Mouse (Mus musculus) heart, embryonic 15.5 days (tissue): ENCODE data around the gene Rpl29. TPM values are rescaled to one million over a fixed set of nuclear protein-coding genes. Genes with fewer than 3 reads are reported as not detected.

Source experiments
- ATAC-seq: fragments of 200-750 bp; cut with Nextera tagmentation; replicated peaks from 2 replicates; pipeline ENCODE4 v1.8.0; 2017; ENCODE audit warnings: low read depth, moderate TSS enrichment; ENCODE audit not compliant: insufficient number of reproducible peaks, insufficient read depth, low FRiP score
- H3K27ac ChIP-seq: fragments of 300-500 bp; sonication (generic); 2 replicates; pipeline ENCODE4 v1.5.1; 2015; ENCODE audit warnings: mild to moderate bottlenecking, inconsistent platforms
- H3K27me3 ChIP-seq: fragments of 300-500 bp; sonication (generic); 2 replicates; pipeline ENCODE4 v1.6.1; 2015; ENCODE audit warnings: inconsistent platforms
- H3K36me3 ChIP-seq: fragments of 300-500 bp; sonication (generic); 2 replicates; pipeline ENCODE4 v1.6.1; 2015; ENCODE audit warnings: mild to moderate bottlenecking, inconsistent platforms
- H3K4me1 ChIP-seq: fragments of 300-500 bp; sonication (generic); replicated peaks from 2 replicates; pipeline ENCODE4 v1.6.1; 2015; ENCODE audit warnings: inconsistent platforms
- H3K4me2 ChIP-seq: fragments of 300-500 bp; sonication (generic); 2 replicates; pipeline ENCODE4 v1.6.1; 2015; ENCODE audit warnings: inconsistent platforms, mild to moderate bottlenecking, moderate library complexity
- H3K4me3 ChIP-seq: fragments of 300-500 bp; sonication (generic); 2 replicates; pipeline ENCODE4 v1.5.1; 2015; ENCODE audit warnings: mild to moderate bottlenecking, inconsistent platforms
- H3K9ac ChIP-seq: fragments of 300-500 bp; sonication (generic); 2 replicates; pipeline ENCODE4 v1.6.1; 2015; ENCODE audit warnings: mild to moderate bottlenecking, inconsistent platforms
- H3K9me3 ChIP-seq: fragments of 300-500 bp; sonication (generic); replicated peaks from 2 replicates; pipeline ENCODE4 v1.6.1; 2016; ENCODE audit warnings: inconsistent platforms
- WGBS: fragments of 180-500 bp; shearing (Covaris S2); methylation state at CpG from one replicate; pipeline ENCODE4 v1.1.7; 2015; ENCODE audit warnings: mixed read lengths; 5-methylcytosine and 5-hydroxymethylcytosine counted together
- polyA plus RNA-seq: library from polyadenylated mRNA; unstranded; fragments of >200 nt; fragmentation: Nextera tagmentation; extraction: Ambion mirVana; gene quantifications from 2 replicates; pipeline ENCODE4 v1.2.1, GENCODE M21; 2015

Gene Rpl29
- polyA plus RNA-seq, 1 experiment from 2014 or later, result 532 TPM

GRCm38 (mm10) chr9:106420608-106421007, 8.6 kb upstream of the Rpl29 start:
- H3K27me3 ChIP-seq, result peaks cover 10% of the 10 kb centered on the region
- peaks cover 40% of the 10 kb centered on the region for H3K4me1 ChIP-seq
- H3K27ac ChIP-seq, result no peak overlapping the region
- no peak overlapping the region for H3K9ac ChIP-seq
- no peak overlapping the region for H3K4me3 ChIP-seq
- H3K9me3 ChIP-seq, result no peaks in the 10 kb centered on the region
- no peak for ATAC-seq
- 7% methylated on average over 2 of the region's 2 CpGs for WGBS
- H3K36me3 ChIP-seq, result no peaks in the 10 kb centered on the region
- no peak overlapping the region for H3K4me2 ChIP-seq

DNA sequence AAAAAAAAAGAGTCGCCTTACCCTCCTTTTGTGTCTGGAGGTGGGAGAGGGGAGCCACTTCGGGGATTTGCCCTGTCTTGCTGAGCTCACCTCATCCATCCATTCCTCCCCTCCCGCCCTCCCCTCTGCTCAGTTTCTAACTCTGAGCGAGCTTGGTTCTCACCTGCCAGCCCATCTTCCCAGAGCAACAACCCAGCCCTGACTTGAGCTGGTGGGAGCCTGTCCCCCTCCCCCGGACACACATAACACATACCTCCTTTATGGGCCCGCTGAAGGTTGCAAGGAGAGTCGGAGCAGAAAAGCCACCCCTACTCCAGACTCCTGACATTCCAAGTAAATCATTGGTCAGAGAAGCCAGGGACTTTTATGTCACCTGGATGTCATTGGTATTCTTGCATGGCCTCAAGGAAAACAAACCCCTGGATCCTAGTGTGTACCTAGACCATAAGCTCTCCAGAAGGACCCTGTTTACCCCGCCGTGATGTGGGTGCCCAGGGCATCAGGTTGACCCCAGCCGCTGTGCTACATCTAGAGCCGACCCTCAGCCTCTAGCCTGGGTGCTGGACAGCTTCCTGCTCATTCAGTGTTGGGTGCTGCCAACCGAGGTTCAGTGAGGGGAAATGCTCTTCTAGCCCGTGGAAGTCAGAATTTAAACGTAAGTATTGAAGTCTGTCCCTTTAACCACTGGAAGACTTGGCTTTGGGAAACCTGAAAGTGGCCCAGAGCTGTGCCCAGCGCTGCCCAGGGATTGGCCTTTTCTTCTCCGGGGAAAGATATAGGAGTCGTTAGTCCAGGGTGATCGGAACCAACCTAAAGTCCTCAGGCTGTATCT, 8.0 kb upstream of the Rpl29 start:
- H3K4me1 ChIP-seq, result peaks cover 39% of the 10 kb centered on the region
- WGBS, result 20% methylated on average over 18 of the region's 18 CpGs
- no peak for ATAC-seq
- no peak overlapping the region for H3K9ac ChIP-seq
- H3K27me3 ChIP-seq, result peaks cover 10% of the 10 kb centered on the region
- H3K9me3 ChIP-seq, result no peaks in the 10 kb centered on the region
- H3K36me3 ChIP-seq, result no peaks in the 10 kb centered on the region
- H3K4me2 ChIP-seq, result peak overlapping the region; percentile 35
- no peak overlapping the region for H3K27ac ChIP-seq
- H3K4me3 ChIP-seq, result peak overlapping the region; percentile 4; the same call in 1 of the 2 replicates

DNA sequence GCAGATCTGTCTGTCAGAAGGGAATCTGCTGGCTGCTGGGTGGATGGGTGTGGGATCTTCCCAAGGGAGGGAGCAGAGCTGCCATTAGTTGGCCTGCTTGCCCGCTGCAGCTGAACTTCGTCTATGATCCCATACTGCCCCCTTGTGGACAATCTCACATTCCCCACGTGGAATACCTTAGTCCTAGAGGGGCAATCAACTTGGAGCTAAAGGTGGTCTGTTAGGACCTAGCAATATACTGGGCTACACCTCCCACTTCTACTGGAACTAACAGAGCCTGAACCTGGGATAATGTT, 7.4 kb upstream of the Rpl29 start:
- 0% methylated on average over 3 of the region's 3 CpGs for whole genome bisulfite sequencing
- Histone ChIP-seq H3K4me3 (peak overlapping the region; percentile 4; the same call in 1 of the 2 replicates), H3K27ac (no peak overlapping the region), H3K9me3 (no peaks in the 10 kb centered on the region), H3K36me3 (no peaks in the 10 kb centered on the region), H3K27me3 (peaks cover 10% of the 10 kb centered on the region), H3K9ac (no peak overlapping the region), H3K4me2 (peak overlapping the region; percentile 35), H3K4me1 (peaks cover 35% of the 10 kb centered on the region)
- peak; percentile 53; the same call in 1 of the 2 replicates for ATAC-seq

DNA sequence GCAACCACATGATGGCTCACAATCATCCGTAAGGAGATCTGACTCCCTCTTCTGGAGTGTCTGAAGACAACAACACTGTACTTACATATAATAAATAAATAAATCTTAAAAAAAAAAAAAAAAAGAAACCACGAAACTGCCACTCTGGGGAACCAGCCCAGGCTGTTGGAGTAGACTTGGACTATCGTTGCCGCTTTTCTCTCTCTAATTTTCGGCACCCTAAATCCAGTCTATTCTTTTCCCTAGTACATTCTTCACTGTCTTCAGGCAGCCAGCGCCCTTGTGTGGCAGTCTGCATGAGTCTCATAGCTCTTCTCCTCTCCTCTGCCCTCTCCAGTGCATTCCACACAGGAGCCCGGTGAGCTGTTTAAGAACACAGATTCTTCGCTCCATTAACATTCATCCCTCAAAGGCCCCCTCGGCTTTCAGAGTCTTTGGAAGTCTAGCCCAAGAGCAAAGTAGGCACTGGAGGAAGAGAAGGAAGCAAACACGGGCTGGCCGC, 484 bp upstream of the Rpl29 start:
- WGBS, result 12% methylated on average over 11 of the region's 11 CpGs

GRCm38 (mm10) chr9:106430015-106430264, 686 bp downstream of the Rpl29 start:
- Histone ChIP-seq H3K27me3 (no peaks in the 10 kb centered on the region), H3K4me3 (peak overlapping the region; percentile 86), H3K27ac (peak overlapping the region; percentile 96), H3K9me3 (no peaks in the 10 kb centered on the region), H3K36me3 (peaks cover 30% of the 10 kb centered on the region), H3K4me2 (peak overlapping the region; percentile 76), H3K9ac (peak overlapping the region; percentile 98), H3K4me1 (peaks cover 22% of the 10 kb centered on the region)
- 2% methylated on average over 4 of the region's 4 CpGs for WGBS
- no peak for ATAC-seq

More for the DNA sequence above, 484 bp upstream of the Rpl29 start:
- Histone ChIP-seq H3K27ac (peak overlapping the region; percentile 96), H3K4me2 (peak overlapping the region; percentile 76), H3K4me3 (peak overlapping the region; percentile 86), H3K9ac (peak overlapping the region; percentile 60), H3K36me3 (peaks cover 30% of the 10 kb centered on the region), H3K27me3 (no peaks in the 10 kb centered on the region), H3K4me1 (peaks cover 22% of the 10 kb centered on the region), H3K9me3 (no peaks in the 10 kb centered on the region)
- peak; percentile 50 for ATAC-seq

DNA sequence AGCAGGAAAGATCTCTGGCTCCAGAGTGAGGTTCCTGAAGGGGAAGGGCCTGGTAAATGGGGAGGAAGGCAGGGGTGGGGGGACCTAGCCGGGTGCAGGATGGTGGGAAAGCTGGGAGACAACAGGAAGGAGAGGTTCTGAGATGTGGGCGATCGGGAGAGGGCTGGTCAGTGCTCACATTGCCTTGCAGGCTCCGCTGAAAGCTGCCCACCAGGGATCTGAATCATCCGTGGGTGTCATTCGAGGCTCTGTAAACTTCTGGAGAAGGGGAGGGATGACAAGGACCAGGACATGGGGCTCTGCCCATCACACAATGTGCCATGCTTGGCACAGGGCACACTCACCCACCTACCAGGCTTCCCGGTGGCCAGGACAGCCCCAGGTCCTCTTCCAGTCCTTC, 4.1 kb downstream of the Rpl29 start:
- no peak for ATAC-seq
- Histone ChIP-seq H3K36me3 (peaks cover 30% of the 10 kb centered on the region), H3K9ac (no peak overlapping the region), H3K4me2 (no peak overlapping the region), H3K4me3 (no peak overlapping the region), H3K27ac (no peak overlapping the region), H3K4me1 (peaks cover 31% of the 10 kb centered on the region), H3K27me3 (no peaks in the 10 kb centered on the region), H3K9me3 (no peaks in the 10 kb centered on the region)
- 73% methylated on average over 7 of the region's 7 CpGs for WGBS

DNA sequence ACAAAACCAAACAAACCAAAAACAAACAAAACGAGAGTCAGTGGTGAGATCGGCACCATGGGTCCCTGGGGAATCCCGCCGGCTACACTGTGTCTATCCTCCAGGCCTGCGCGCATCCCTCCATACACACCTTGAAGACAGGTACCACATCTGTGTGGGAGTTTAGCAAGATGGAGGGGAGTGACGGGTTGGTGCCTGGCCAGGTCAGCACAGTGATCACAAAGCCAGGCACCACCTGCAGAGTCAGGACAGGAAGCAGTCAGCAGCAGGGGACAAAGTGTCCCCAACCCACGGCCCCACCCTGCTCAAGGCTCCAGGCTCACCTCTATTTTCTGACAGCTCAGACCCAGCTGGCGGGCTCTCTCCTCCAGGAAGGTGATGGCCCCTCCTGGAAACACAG, 7.3 kb downstream of the Rpl29 start:
- H3K4me2 ChIP-seq, result no peak overlapping the region
- H3K27me3 ChIP-seq, result no peaks in the 10 kb centered on the region
- 76% methylated on average over 9 of the region's 9 CpGs for WGBS
- H3K4me1 ChIP-seq, result peaks cover 27% of the 10 kb centered on the region
- no peak overlapping the region for H3K9ac ChIP-seq
- no peak overlapping the region for H3K4me3 ChIP-seq
- ATAC-seq, result no peak
- peaks cover 21% of the 10 kb centered on the region for H3K36me3 ChIP-seq
- H3K9me3 ChIP-seq, result no peaks in the 10 kb centered on the region
- H3K27ac ChIP-seq, result no peak overlapping the region

DNA sequence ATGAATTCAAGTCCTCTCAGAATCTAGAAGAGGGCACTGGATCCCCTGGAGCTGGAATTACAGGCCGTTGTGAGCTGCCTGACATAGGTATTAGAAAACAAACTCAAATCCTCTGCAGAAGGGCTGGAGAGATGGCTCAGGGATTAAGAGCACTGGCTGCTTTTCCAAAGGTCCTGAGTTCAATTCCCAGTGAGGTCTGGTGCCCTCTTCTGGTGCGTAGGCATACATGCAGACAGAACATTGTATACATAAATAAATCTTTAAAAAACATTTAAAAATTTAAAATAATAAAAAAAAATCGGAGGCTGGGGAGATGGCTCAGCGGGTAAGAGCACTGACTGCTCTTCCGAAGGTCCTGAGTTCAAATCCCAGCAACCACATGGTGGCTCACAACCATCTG, 13.4 kb downstream of the Rpl29 start:
- H3K27ac ChIP-seq, result no peak overlapping the region
- H3K9ac ChIP-seq, result no peak overlapping the region
- no peak for ATAC-seq
- no peaks in the 10 kb centered on the region for H3K27me3 ChIP-seq
- WGBS, result 76% methylated on average over 5 of the region's 5 CpGs
- no peak overlapping the region for H3K4me3 ChIP-seq
- H3K9me3 ChIP-seq, result no peaks in the 10 kb centered on the region
- H3K36me3 ChIP-seq, result no peaks in the 10 kb centered on the region
- no peak overlapping the region for H3K4me2 ChIP-seq
- H3K4me1 ChIP-seq, result peaks cover 17% of the 10 kb centered on the region

- Histone ChIP-seq H3K36me3 (no peaks in the 10 kb centered on the region), H3K9me3 (no peaks in the 10 kb centered on the region), H3K4me3 (no peak overlapping the region), H3K27me3 (no peaks in the 10 kb centered on the region), H3K27ac (no peak overlapping the region), H3K4me1 (peaks cover 22% of the 10 kb centered on the region), H3K4me2 (no peak overlapping the region), H3K9ac (no peak overlapping the region)
- 85% methylated on average over 4 of the region's 4 CpGs for WGBS
- ATAC-seq, result no peak
Measured at GRCm38 (mm10) chr9:106444836-106445235, 15.6 kb downstream of the Rpl29 start.

DNA sequence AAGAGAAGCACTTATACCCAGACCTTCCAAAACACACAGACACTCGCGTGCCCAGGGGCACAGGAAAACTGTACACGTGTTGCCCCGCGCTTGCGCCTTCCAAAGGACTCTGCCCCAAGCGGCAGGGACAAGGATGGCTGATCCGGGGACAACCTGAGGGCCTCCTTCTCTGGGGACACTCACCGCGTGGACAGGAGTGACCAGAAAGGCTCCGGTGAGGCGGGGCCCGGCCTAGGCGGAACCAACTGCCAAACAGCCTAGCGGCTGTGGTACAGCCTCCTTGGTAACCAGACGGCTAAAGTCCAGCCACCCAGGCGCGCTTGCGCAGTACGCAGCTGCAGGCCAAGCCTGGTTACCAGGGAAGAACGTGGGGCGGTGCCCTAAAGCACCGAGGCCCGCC, 18.1 kb downstream of the Rpl29 start, which contains the start of the genes Abhd14b and Abhd14a:
Gene Abhd14b (plus strand): TSS at position 112 of the 400 bp plus-strand sequence.
Gene Abhd14a (minus strand): TSS at position 331 of the 400 bp plus-strand sequence.
- no peaks in the 10 kb centered on the region for H3K36me3 ChIP-seq
- H3K9me3 ChIP-seq, result no peaks in the 10 kb centered on the region
- peak within 1 kb of the TSS; percentile 65 for H3K4me3 ChIP-seq
- peaks cover 40% of the 10 kb centered on the region for H3K4me1 ChIP-seq
- peak within 1 kb of the TSS; percentile 68 for H3K9ac ChIP-seq
- H3K27me3 ChIP-seq, result no peaks in the 10 kb centered on the region
- peak within 1 kb of the TSS; percentile 81 for H3K4me2 ChIP-seq
- ATAC-seq, result peak; percentile 83
- under 1% methylated on average over 24 of the region's 24 CpGs for WGBS
- peak within 1 kb of the TSS; percentile 82 for H3K27ac ChIP-seq

- H3K27ac ChIP-seq, result peak overlapping the region; percentile 82
- H3K9ac ChIP-seq, result 0 out of 2 replicates have a peak overlapping the region, but pooled peaks have one; percentile 68
- no peaks in the 10 kb centered on the region for H3K36me3 ChIP-seq
- 38% methylated on average over 9 of the region's 9 CpGs for WGBS
- no peak for ATAC-seq
- H3K4me1 ChIP-seq, result peaks cover 46% of the 10 kb centered on the region
- no peaks in the 10 kb centered on the region for H3K27me3 ChIP-seq
- peak overlapping the region; percentile 65 for H3K4me3 ChIP-seq
- H3K4me2 ChIP-seq, result peak overlapping the region; percentile 81
- no peaks in the 10 kb centered on the region for H3K9me3 ChIP-seq
Measured at GRCm38 (mm10) chr9:106447951-106448350, 18.7 kb downstream of the Rpl29 start.
